Mouse (Mus musculus) heart, embryonic 14.5 days (tissue): ENCODE measurements at regions not wholly inside any gene's neighbourhood (a gene's known extent, or its start where the extent isn't known, plus 50 kb on each side); places are given as distances from the start of the nearest gene placed in this dataset.
"Not testable (repeated sequence)": the region's sequence is repeated elsewhere in the genome, so short reads cannot be mapped to it uniquely, and the experiment has no call there.

Experiments
- ATAC-seq: fragments of 200-750 bp; cut with Nextera tagmentation; 2 replicates; pipeline ENCODE4 v1.8.0; 2017; ENCODE audit warnings: low read depth, moderate TSS enrichment; ENCODE audit not compliant: insufficient number of reproducible peaks, insufficient read depth, low FRiP score
- H3K27ac ChIP-seq, 2 experiments: fragments of 200-500 bp in 1 of 2; fragments of 300-500 bp in 1 of 2; sonication (generic) in 1 of 2; replicated peaks in 1 of 2; 2 replicates each; pipeline ENCODE4 v1.5.1; 2012 to 2014; ENCODE audit warnings: low read depth in 2 of 2, low read length in 2 of 2, control low read depth in 1 of 2, mild to moderate bottlenecking in 1 of 2, mixed read lengths in 1 of 2; ENCODE audit not compliant: control insufficient read depth in 1 of 2, insufficient read depth in 1 of 2
- H3K27me3 ChIP-seq: fragments of 300-500 bp; sonication (generic); 2 replicates; pipeline ENCODE4 v1.6.1; 2014; ENCODE audit warnings: mild to moderate bottlenecking, low read length, control low read depth; ENCODE audit not compliant: control insufficient read depth, insufficient read depth
- H3K36me3 ChIP-seq: fragments of 300-500 bp; sonication (generic); 2 replicates; pipeline ENCODE4 v1.6.1; 2014; ENCODE audit warnings: mild to moderate bottlenecking, control low read depth, low read length, mixed read lengths; ENCODE audit not compliant: control insufficient read depth, insufficient read depth
- H3K4me1 ChIP-seq, 2 experiments: fragments of 200-500 bp in 1 of 2; fragments of 300-500 bp in 1 of 2; sonication (generic) in 1 of 2; 2 replicates each; pipeline ENCODE4 v1.6.1; 2012 to 2014; ENCODE audit warnings: low read length in 2 of 2, control low read depth in 1 of 2, mixed read lengths in 1 of 2; ENCODE audit not compliant: control insufficient read depth in 2 of 2, insufficient read depth in 2 of 2
- H3K4me2 ChIP-seq: fragments of 300-500 bp; sonication (generic); 2 replicates; pipeline ENCODE4 v1.6.1; 2014; ENCODE audit warnings: mild to moderate bottlenecking, low read length
- H3K4me3 ChIP-seq, 2 experiments: fragments of 200-500 bp in 1 of 2; fragments of 300-500 bp in 1 of 2; sonication (generic) in 1 of 2; 2 replicates each; pipeline ENCODE4 v1.5.1; 2012 to 2014; ENCODE audit warnings: low read length in 2 of 2, mild to moderate bottlenecking in 2 of 2, control low read depth in 1 of 2, low read depth in 1 of 2, moderate library complexity in 1 of 2; ENCODE audit not compliant: control insufficient read depth in 1 of 2, insufficient read depth in 1 of 2
- H3K9ac ChIP-seq: fragments of 300-500 bp; sonication (generic); 2 replicates; pipeline ENCODE4 v1.6.1; 2014; ENCODE audit warnings: mild to moderate bottlenecking, low read length
- H3K9me3 ChIP-seq: fragments of 300-500 bp; sonication (generic); 2 replicates; pipeline ENCODE4 v1.6.1; 2016; ENCODE audit warnings: low read length, control low read depth; ENCODE audit not compliant: control insufficient read depth
- WGBS: fragments of 180-500 bp; shearing (Covaris S2); extraction: QIAGEN DNeasy Blood & Tissue Kit; methylation state at CpG from one replicate; pipeline ENCODE4 v1.1.7; 2014; 5-methylcytosine and 5-hydroxymethylcytosine counted together

DNA sequence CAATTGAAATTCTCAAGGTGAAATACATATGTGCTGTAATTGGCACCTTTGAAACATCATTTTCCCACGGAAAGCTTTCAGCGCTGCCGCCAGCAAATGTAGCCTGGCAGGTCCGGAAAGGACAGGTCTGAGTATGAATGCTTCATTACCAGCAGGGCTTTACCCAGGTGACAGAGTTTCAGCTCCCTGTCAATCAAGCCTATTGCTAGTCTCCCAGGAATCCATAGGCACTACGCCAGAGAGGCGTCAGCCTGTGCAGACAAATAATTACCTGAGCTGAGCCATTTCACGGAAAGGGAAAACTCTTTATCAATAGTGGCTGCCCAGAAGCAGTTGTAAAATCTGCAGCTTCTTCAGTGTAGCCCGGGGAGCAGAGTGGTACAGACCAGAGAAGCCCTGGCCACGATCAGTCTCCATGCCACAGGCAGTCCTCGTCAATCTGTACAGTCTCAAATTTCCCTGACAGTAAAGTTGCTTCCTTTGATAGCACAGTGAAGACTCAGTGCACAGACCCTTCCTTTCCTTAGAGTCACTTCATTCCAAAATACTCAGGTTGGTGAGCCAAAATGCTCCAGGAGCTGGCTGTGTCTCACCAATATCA lies 340.7 kb downstream of the Samd5 start:
- H3K4me1 ChIP-seq, result no peaks in the 10 kb centered on the region
- 65% methylated on average over 10 of the region's 10 CpGs for WGBS
- no peak overlapping the region for H3K4me3 ChIP-seq

GRCm38 (mm10) chr10:9331694-9332093 lies 343.3 kb downstream of the Samd5 start:
- WGBS, result 58% methylated on average over 3 of the region's 3 CpGs
- Histone ChIP-seq H3K9me3 (no peaks in the 10 kb centered on the region), H3K36me3 (no peaks in the 10 kb centered on the region), H3K4me3 (no peak overlapping the region), H3K9ac (no peak overlapping the region), H3K4me1 (no peaks in the 10 kb centered on the region), H3K4me2 (no peak overlapping the region), H3K27ac (no peak overlapping the region), H3K27me3 (no peaks in the 10 kb centered on the region)
- no peak for ATAC-seq

More for the DNA sequence above, 340.7 kb downstream of the Samd5 start:
- ATAC-seq, result no peak
- Histone ChIP-seq H3K9ac (no peak overlapping the region), H3K27ac (no peak overlapping the region), H3K9me3 (no peaks in the 10 kb centered on the region), H3K36me3 (no peaks in the 10 kb centered on the region), H3K27me3 (no peaks in the 10 kb centered on the region), H3K4me2 (no peak overlapping the region)

GRCm38 (mm10) chr10:9328324-9328723 lies 346.7 kb downstream of the Samd5 start:
- H3K27ac ChIP-seq, result no peak overlapping the region
- no peaks in the 10 kb centered on the region for H3K4me1 ChIP-seq
- no peak overlapping the region for H3K9ac ChIP-seq
- 83% methylated on average over 4 of the region's 4 CpGs for WGBS
- H3K36me3 ChIP-seq, result no peaks in the 10 kb centered on the region
- no peaks in the 10 kb centered on the region for H3K9me3 ChIP-seq
- no peak overlapping the region for H3K4me2 ChIP-seq
- H3K27me3 ChIP-seq, result no peaks in the 10 kb centered on the region
- ATAC-seq, result no peak
- H3K4me3 ChIP-seq, result no peak overlapping the region

DNA sequence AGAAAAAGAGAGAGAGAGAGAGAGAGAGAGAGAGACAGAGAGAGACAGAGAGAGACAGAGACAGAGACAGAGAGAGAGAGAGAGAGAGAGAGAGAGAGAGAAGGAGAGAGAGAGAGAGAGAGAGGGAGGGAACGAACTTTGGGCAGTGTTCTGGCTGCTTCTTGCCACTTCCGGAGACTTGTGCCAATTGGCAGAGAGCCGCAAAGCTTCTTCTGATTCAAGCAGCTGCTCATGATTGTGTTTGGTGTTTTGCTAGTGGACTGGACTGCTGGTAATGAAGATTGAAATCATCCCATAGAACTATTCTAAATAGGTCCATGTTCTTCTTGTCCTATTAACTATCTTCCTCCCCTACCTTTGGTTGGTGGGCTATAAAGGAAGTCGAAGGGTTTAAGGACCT lies 347.1 kb downstream of the Samd5 start:
- H3K9ac ChIP-seq, H3K4me1 ChIP-seq, H3K27me3 ChIP-seq, ATAC-seq, H3K9me3 ChIP-seq, H3K4me3 ChIP-seq, H3K27ac ChIP-seq, H3K4me2 ChIP-seq, H3K36me3 ChIP-seq: not testable (repeated sequence)
- WGBS, result 88% methylated on average over 4 of the region's 4 CpGs

- Histone ChIP-seq H3K9ac (no peak overlapping the region), H3K4me1 (peaks cover 0 to 6% of the 10 kb centered on the region in 2 experiments; a peak in 1 of 4 replicates), H3K4me3 (no peak overlapping the region), H3K9me3 (no peaks in the 10 kb centered on the region), H3K27ac (no peak overlapping the region), H3K4me2 (no peak overlapping the region), H3K36me3 (no peaks in the 10 kb centered on the region), H3K27me3 (no peaks in the 10 kb centered on the region)
- no peak for ATAC-seq
- 81% methylated on average over 6 of the region's 6 CpGs for WGBS
These were observed 362.7 kb downstream of the Samd5 start for GRCm38 (mm10) chr10:9312326-9312725.

DNA sequence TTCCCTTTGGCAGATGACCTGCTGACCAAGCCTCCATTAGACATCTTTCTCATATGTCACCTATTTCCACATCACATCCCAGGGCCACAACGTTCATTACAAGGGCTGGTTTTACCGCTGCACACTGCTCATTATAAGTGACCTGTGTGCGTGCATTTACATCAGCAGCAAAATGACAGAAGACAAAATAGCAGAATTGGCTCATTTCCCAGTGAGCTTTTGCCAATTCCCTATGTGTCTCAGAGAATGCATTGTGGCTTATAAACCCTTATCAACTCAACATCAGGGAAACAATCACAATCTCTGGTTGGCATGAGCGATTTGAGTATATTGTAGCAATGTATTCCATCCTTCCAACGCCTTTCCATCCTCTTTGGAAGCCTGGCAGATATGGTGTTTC lies 364.7 kb downstream of the Samd5 start:
- Histone ChIP-seq H3K36me3 (no peaks in the 10 kb centered on the region), H3K4me1 (peaks cover 0 to 6% of the 10 kb centered on the region in 2 experiments; a peak in 1 of 4 replicates), H3K4me2 (no peak overlapping the region), H3K27me3 (no peaks in the 10 kb centered on the region), H3K9ac (no peak overlapping the region), H3K27ac (no peak overlapping the region), H3K4me3 (no peak overlapping the region), H3K9me3 (no peaks in the 10 kb centered on the region)
- whole genome bisulfite sequencing, result 69% methylated on average over 5 of the region's 5 CpGs
- ATAC-seq, result no peak

- Histone ChIP-seq H3K4me2 (no peak overlapping the region), H3K27ac (no peak overlapping the region), H3K27me3 (no peaks in the 10 kb centered on the region), H3K4me3 (no peak overlapping the region), H3K36me3 (no peaks in the 10 kb centered on the region), H3K9ac (no peak overlapping the region), H3K4me1 (no peaks in the 10 kb centered on the region), H3K9me3 (no peaks in the 10 kb centered on the region)
- no peak for ATAC-seq
- 23% methylated on average over 1 of the region's 1 CpGs for WGBS
These were observed 379.0 kb downstream of the Samd5 start for GRCm38 (mm10) chr10:9296055-9296454.

GRCm38 (mm10) chr10:9295269-9295668 lies 379.7 kb downstream of the Samd5 start:
- no peak for ATAC-seq
- Histone ChIP-seq H3K27ac (no peak overlapping the region), H3K4me2 (no peak overlapping the region), H3K9ac (no peak overlapping the region), H3K4me3 (no peak overlapping the region), H3K27me3 (no peaks in the 10 kb centered on the region), H3K4me1 (no peaks in the 10 kb centered on the region), H3K9me3 (no peaks in the 10 kb centered on the region), H3K36me3 (no peaks in the 10 kb centered on the region)
- WGBS, result 64% methylated on average over 1 of the region's 1 CpGs
